Mouse (Mus musculus): ENCODE data around the gene Tmeff1. TPM values are rescaled to one million over a fixed set of nuclear protein-coding genes. Genes with fewer than 3 reads are reported as not detected.

Gene Tmeff1
- polyA plus RNA-seq, 1 experiment, result 0.58 TPM

- DNase-seq (ENCODE audit: low read depth in 1 of 2, low spot score in 2 of 2), result no peak
- Histone ChIP-seq H3K27me3 (ENCODE audit: control insufficient read depth, insufficient read depth, low read length) (no peaks in the 10 kb centered on the region), H3K4me1 (ENCODE audit: control insufficient read depth, insufficient read depth, insufficient read length) (no peaks in the 10 kb centered on the region), H3K4me3 (ENCODE audit: extremely low read depth, insufficient read depth, insufficient read length) (no peak overlapping the region), H3K36me3 (ENCODE audit: control insufficient read depth, insufficient read depth, low read length) (no peaks in the 10 kb centered on the region), H3K27ac (ENCODE audit: insufficient read depth, low read length) (no peak overlapping the region)
- WGBS, result 93% methylated on average over 5 of the region's 5 CpGs
- TF ChIP-seq POLR2A (IDR thresholded peaks at IDR 0.05; ENCODE audit: low read depth, low read length), result no peak
- TF ChIP-seq CTCF (IDR thresholded peaks at IDR 0.05; ENCODE audit: extremely low read depth, insufficient read depth, insufficient read length, insufficient replicate concordance), result no peak
These were observed 61.2 kb downstream of the Tmeff1 start for GRCm38 (mm10) chr4:48646143-48646542.

- WGBS, result 90% methylated on average over 10 of the region's 10 CpGs
- no peak for DNase-seq (ENCODE audit: low read depth in 1 of 2, low spot score in 2 of 2)
- Histone ChIP-seq H3K27ac (ENCODE audit: insufficient read depth, low read length) (no peak overlapping the region), H3K36me3 (ENCODE audit: control insufficient read depth, insufficient read depth, low read length) (no peaks in the 10 kb centered on the region), H3K4me1 (ENCODE audit: control insufficient read depth, insufficient read depth, insufficient read length) (no peaks in the 10 kb centered on the region), H3K27me3 (ENCODE audit: control insufficient read depth, insufficient read depth, low read length) (no peaks in the 10 kb centered on the region), H3K4me3 (ENCODE audit: extremely low read depth, insufficient read depth, insufficient read length) (no peak overlapping the region)
- no peak for TF ChIP-seq POLR2A (IDR thresholded peaks at IDR 0.05; ENCODE audit: low read depth, low read length)
These were observed 65.8 kb downstream of the Tmeff1 start for GRCm38 (mm10) chr4:48650617-48651360.

- H3K36me3 ChIP-seq (ENCODE audit: control insufficient read depth, insufficient read depth, low read length), result no peaks in the 10 kb centered on the region
- H3K4me1 ChIP-seq (ENCODE audit: control insufficient read depth, insufficient read depth, insufficient read length), result no peaks in the 10 kb centered on the region
- whole genome bisulfite sequencing, result 91% methylated on average over 4 of the region's 4 CpGs
- no peak for TF ChIP-seq CTCF (IDR thresholded peaks at IDR 0.05; ENCODE audit: extremely low read depth, insufficient read depth, insufficient read length, insufficient replicate concordance)
- no peak for TF ChIP-seq POLR2A (IDR thresholded peaks at IDR 0.05; ENCODE audit: low read depth, low read length)
- H3K4me3 ChIP-seq (ENCODE audit: extremely low read depth, insufficient read depth, insufficient read length), result no peak overlapping the region
- H3K27ac ChIP-seq (ENCODE audit: insufficient read depth, low read length), result no peak overlapping the region
- DNase-seq (ENCODE audit: low read depth in 1 of 2, low spot score in 2 of 2), result no peak
- H3K27me3 ChIP-seq (ENCODE audit: control insufficient read depth, insufficient read depth, low read length), result no peaks in the 10 kb centered on the region
These were observed 69.1 kb downstream of the Tmeff1 start for GRCm38 (mm10) chr4:48654118-48654517.

GRCm38 (mm10) chr4:48656530-48656929, 71.6 kb downstream of the Tmeff1 start:
- H3K4me3 ChIP-seq (ENCODE audit: extremely low read depth, insufficient read depth, insufficient read length), result no peak overlapping the region
- no peak overlapping the region for H3K27ac ChIP-seq (ENCODE audit: insufficient read depth, low read length)
- no peak for DNase-seq (ENCODE audit: low read depth in 1 of 2, low spot score in 2 of 2)
- no peaks in the 10 kb centered on the region for H3K36me3 ChIP-seq (ENCODE audit: control insufficient read depth, insufficient read depth, low read length)
- TF ChIP-seq CTCF (IDR thresholded peaks at IDR 0.05; ENCODE audit: extremely low read depth, insufficient read depth, insufficient read length, insufficient replicate concordance) (no peak), POLR2A (IDR thresholded peaks at IDR 0.05; ENCODE audit: low read depth, low read length) (no peak)
- no peaks in the 10 kb centered on the region for H3K27me3 ChIP-seq (ENCODE audit: control insufficient read depth, insufficient read depth, low read length)
- no peaks in the 10 kb centered on the region for H3K4me1 ChIP-seq (ENCODE audit: control insufficient read depth, insufficient read depth, insufficient read length)
- WGBS, result 77% methylated on average over 8 of the region's 8 CpGs

- Histone ChIP-seq H3K36me3 (ENCODE audit: control insufficient read depth, insufficient read depth, low read length) (no peaks in the 10 kb centered on the region), H3K4me1 (ENCODE audit: control insufficient read depth, insufficient read depth, insufficient read length) (no peaks in the 10 kb centered on the region), H3K4me3 (ENCODE audit: extremely low read depth, insufficient read depth, insufficient read length) (no peak overlapping the region), H3K27ac (ENCODE audit: insufficient read depth, low read length) (no peak overlapping the region), H3K27me3 (ENCODE audit: control insufficient read depth, insufficient read depth, low read length) (no peaks in the 10 kb centered on the region)
- TF ChIP-seq CTCF (IDR thresholded peaks at IDR 0.05; ENCODE audit: extremely low read depth, insufficient read depth, insufficient read length, insufficient replicate concordance) (no peak), POLR2A (IDR thresholded peaks at IDR 0.05; ENCODE audit: low read depth, low read length) (no peak)
- 49% methylated on average over 4 of the region's 4 CpGs for WGBS
- DNase-seq (ENCODE audit: low read depth in 1 of 2, low spot score in 2 of 2), result no peak
These were observed 75.2 kb downstream of the Tmeff1 start for GRCm38 (mm10) chr4:48660144-48660543.

GRCm38 (mm10) chr4:48660619-48661575, 75.9 kb downstream of the Tmeff1 start:
- H3K36me3 ChIP-seq (ENCODE audit: control insufficient read depth, insufficient read depth, low read length), result no peaks in the 10 kb centered on the region
- H3K27me3 ChIP-seq (ENCODE audit: control insufficient read depth, insufficient read depth, low read length), result no peaks in the 10 kb centered on the region
- H3K4me1 ChIP-seq (ENCODE audit: control insufficient read depth, insufficient read depth, insufficient read length), result no peaks in the 10 kb centered on the region
- no peak overlapping the region for H3K4me3 ChIP-seq (ENCODE audit: extremely low read depth, insufficient read depth, insufficient read length)
- no peak overlapping the region for H3K27ac ChIP-seq (ENCODE audit: insufficient read depth, low read length)
- TF ChIP-seq CTCF (IDR thresholded peaks at IDR 0.05; ENCODE audit: extremely low read depth, insufficient read depth, insufficient read length, insufficient replicate concordance) (no peak), POLR2A (IDR thresholded peaks at IDR 0.05; ENCODE audit: low read depth, low read length) (no peak)
- no peak for DNase-seq (ENCODE audit: low read depth in 1 of 2, low spot score in 2 of 2)
- WGBS, result 84% methylated on average over 7 of the region's 7 CpGs
